Mouse (Mus musculus) thymus, adult 18-20 months (tissue): ENCODE measurements around the gene Arsb.
A peak's percentile ranks its signal among the peaks of the same experiment; 100 is the strongest.

Experiments used
- DNase-seq, 2 experiments: peaks; one replicate each; pipeline ENCODE4 v3.0.0; 2022; ENCODE audit warnings: mixed read lengths in 2 of 2

Arsb gene

DNA sequence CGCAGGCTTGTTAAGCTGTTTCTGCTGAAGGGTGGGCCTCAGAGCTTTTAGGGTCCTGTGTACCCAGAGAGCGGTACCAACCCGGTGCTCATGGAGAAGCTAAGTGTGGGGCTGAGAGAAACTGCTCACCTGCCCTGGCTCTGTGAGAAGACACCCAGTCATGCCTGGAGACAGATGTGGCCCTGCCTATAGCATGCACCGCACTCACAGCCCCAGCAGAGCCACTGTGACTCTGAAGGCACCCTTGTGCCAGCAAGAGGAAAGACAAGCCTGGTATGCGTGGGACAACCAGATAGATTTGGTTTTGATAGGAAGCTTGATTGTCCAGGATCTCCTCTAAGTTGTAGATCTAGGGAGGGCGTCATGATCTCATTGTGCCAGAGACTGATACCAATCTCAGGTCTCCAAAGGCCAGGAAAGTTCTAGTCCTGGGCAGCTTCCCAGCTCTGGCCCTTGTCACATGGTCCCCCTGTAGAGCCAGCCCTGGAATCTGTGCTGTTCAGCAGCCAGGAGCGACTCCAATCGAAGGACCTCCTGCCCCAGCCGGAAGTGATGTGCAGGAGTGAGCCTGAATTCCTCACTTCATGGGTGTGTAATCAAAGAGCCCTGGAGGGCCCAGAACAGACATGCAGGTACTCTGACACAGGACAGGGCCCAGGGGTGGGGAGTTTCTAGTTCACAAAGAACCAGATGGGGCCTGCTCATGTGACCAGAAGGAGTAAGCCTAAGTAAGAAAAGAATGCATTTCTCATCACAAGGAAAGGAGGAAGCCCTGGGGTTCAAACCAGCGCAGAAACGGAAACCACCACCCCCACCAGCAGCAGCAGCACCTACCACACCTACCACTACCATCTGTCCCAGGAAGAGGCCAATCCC is 218.5 kb downstream of the Arsb start:
- peak; percentile 33 to 49 for DNase-seq

GRCm38 (mm10) chr13:93990841-93991240 is 219.4 kb downstream of the Arsb start:
- peak in 1 of 2 experiments; percentile 15 for DNase-seq

DNA sequence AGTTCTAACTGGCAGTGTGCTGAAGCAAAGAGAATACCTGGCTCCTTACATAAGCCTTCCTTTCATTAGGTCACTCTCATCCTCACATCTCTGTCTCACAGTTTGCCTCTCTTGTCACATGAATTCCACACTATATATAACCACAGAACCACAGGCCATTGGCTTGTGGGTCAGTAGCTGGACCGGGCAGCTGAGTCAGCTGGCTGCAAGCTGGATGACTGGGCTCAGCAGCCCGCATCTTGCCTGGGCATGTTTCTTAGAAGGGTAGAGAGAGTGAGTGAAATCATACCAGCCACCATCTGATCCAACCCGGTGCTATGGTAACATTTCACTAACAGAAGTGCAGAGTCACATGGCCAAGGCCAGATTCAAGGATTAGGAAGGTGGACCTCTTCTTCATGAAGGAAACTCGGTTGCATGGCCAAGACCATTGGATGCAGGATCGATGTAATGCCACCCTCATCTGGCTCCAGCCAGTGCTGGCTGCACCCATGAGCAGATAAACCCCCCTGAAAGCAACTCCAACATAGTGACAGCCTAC is 221.0 kb downstream of the Arsb start:
- no peak for DNase-seq
